Mouse (Mus musculus) ES-E14 (cell line): ENCODE results near the gene Ncoa5. TPM values are rescaled to one million over a fixed set of nuclear protein-coding genes. Genes with fewer than 3 reads are reported as not detected.

ENCODE experiments used
- DNase-seq: peaks from one replicate; pipeline ENCODE4 v3.0.0-alpha.2; 2013; ENCODE audit warnings: low read depth, low spot score
- H3K27ac ChIP-seq: 2 replicates; pipeline ENCODE4 v1.5.1; 2012; ENCODE audit warnings: low read depth, mild to moderate bottlenecking, low read length, moderate library complexity, mixed read lengths; ENCODE audit not compliant: poor library complexity, insufficient read depth, severe bottlenecking
- H3K36me3 ChIP-seq: 2 replicates; pipeline ENCODE4 v1.6.1; 2012; ENCODE audit warnings: mild to moderate bottlenecking, low read length, moderate library complexity, mixed read lengths; ENCODE audit not compliant: control insufficient read depth, poor library complexity, insufficient read depth, severe bottlenecking
- H3K4me1 ChIP-seq, 2 experiments: fragments of 150-350 bp in 1 of 2; sonication (generic) in 1 of 2; 2 replicates each; pipeline ENCODE4 v1.6.1; 2012; ENCODE audit warnings: low read length in 2 of 2, mild to moderate bottlenecking in 1 of 2, mixed read lengths in 1 of 2; ENCODE audit not compliant: control insufficient read depth in 2 of 2, insufficient read depth in 2 of 2, poor library complexity in 1 of 2
- H3K4me3 ChIP-seq, 2 experiments: fragments of 150-350 bp in 1 of 2; sonication (generic) in 1 of 2; 2 replicates each; pipeline ENCODE4 v1.5.1; 2012; ENCODE audit warnings: low read length in 2 of 2, low read depth in 1 of 2, mild to moderate bottlenecking in 1 of 2, mixed read lengths in 1 of 2; ENCODE audit not compliant: insufficient read depth in 1 of 2, poor library complexity in 1 of 2, severe bottlenecking in 1 of 2
- H3K9ac ChIP-seq: 2 replicates; pipeline ENCODE4 v1.6.1; 2012; ENCODE audit warnings: low read depth, mild to moderate bottlenecking, low read length, mixed read lengths; ENCODE audit not compliant: poor library complexity, insufficient read depth, severe bottlenecking
- H3K9me3 ChIP-seq: fragments of 150-350 bp; sonication (generic); 2 replicates; pipeline ENCODE4 v1.6.1; 2012; ENCODE audit warnings: low read depth, mild to moderate bottlenecking, low read length; ENCODE audit not compliant: control insufficient read depth, insufficient read depth
- CHD2 ChIP-seq: IDR thresholded peaks from 2 replicates; pipeline ENCODE4 v1.6.1; 2014; ENCODE audit warnings: mild to moderate bottlenecking, low read depth, low read length, inconsistent platforms
- HCFC1 ChIP-seq: IDR thresholded peaks from 2 replicates; pipeline ENCODE4 v1.6.1; 2012; ENCODE audit warnings: low read length, inconsistent platforms, borderline replicate concordance; ENCODE audit not compliant: insufficient read depth
- MAFK ChIP-seq: IDR thresholded peaks from 2 replicates; pipeline ENCODE4 v1.6.1; 2014; ENCODE audit warnings: mild to moderate bottlenecking, low read depth, low read length, inconsistent platforms; ENCODE audit not compliant: insufficient read depth
- ZC3H11A ChIP-seq: IDR thresholded peaks from 2 replicates; pipeline ENCODE4 v1.6.1; 2012; ENCODE audit warnings: low read depth, mild to moderate bottlenecking, inconsistent platforms, low read length, borderline replicate concordance
- ZNF384 ChIP-seq: IDR thresholded peaks from 2 replicates; pipeline ENCODE4 v1.6.1; 2012; ENCODE audit warnings: low read depth, low read length, inconsistent platforms
- in situ Hi-C, 2 experiments: fragments of 600-800 bp; cut with MboI; formaldehyde crosslinking; loops; one replicate each; pipeline ENCODE4 v1.15.1; 2025; ENCODE audit warnings: low sequenced_read_pairs in 2 of 2, inconsistent platforms in 1 of 2; ENCODE audit not compliant: unreplicated experiment in 2 of 2
- total RNA-seq: library from RNA; depleted of rRNA; stranded (reverse); fragments of 300-350 nt; gene quantifications from 2 replicates; pipeline ENCODE4 v1.2.3, GENCODE M21; 2012

Ncoa5 gene
- total RNA-seq, 1 experiment: 26.0 TPM

GRCm38 (mm10) chr2:164964981-164965380 lies 69.7 kb downstream of the Ncoa5 start:
- Histone ChIP-seq H3K27ac (no peak overlapping the region), H3K4me1 (peaks cover 0 to 13% of the 10 kb centered on the region in 2 experiments; a peak in 1 of 4 replicates), H3K9ac (no peak overlapping the region), H3K36me3 (no peaks in the 10 kb centered on the region), H3K9me3 (no peaks in the 10 kb centered on the region), H3K4me3 (no peak overlapping the region)
- in situ Hi-C loops: no loop called here
- no peak for DNase-seq
- no peak for TF ChIP-seq MAFK
- TF ChIP-seq ZC3H11A: no peak
- no peak for TF ChIP-seq ZNF384
- TF ChIP-seq CHD2: no peak
- TF ChIP-seq HCFC1: no peak

- no peak for DNase-seq
- H3K36me3 ChIP-seq: no peaks in the 10 kb centered on the region
- in situ Hi-C loops: no loop called here
Measured at GRCm38 (mm10) chr2:164964242-164964894, 70.3 kb downstream of the Ncoa5 start.

GRCm38 (mm10) chr2:164962183-164962580 lies 72.5 kb downstream of the Ncoa5 start:
- in situ Hi-C loops: no loop called here
- DNase-seq: no peak
- no peaks in the 10 kb centered on the region for H3K36me3 ChIP-seq
- no peak overlapping the region for H3K9ac ChIP-seq
- peaks cover 0 to 8% of the 10 kb centered on the region in 2 experiments; a peak in 1 of 4 replicates for H3K4me1 ChIP-seq
- H3K9me3 ChIP-seq: no peaks in the 10 kb centered on the region
- no peak overlapping the region for H3K4me3 ChIP-seq
- H3K27ac ChIP-seq: no peak overlapping the region
- no peak for TF ChIP-seq MAFK
- TF ChIP-seq ZC3H11A: no peak
- no peak for TF ChIP-seq CHD2
- TF ChIP-seq ZNF384: no peak
- TF ChIP-seq HCFC1: no peak

More at GRCm38 (mm10) chr2:164964242-164964894, 70.3 kb downstream of the Ncoa5 start:
- peaks cover 0 to 9% of the 10 kb centered on the region in 2 experiments; a peak in 1 of 4 replicates for H3K4me1 ChIP-seq
- H3K27ac ChIP-seq: no peak overlapping the region
- no peaks in the 10 kb centered on the region for H3K9me3 ChIP-seq
- no peak overlapping the region for H3K9ac ChIP-seq
- H3K4me3 ChIP-seq: no peak overlapping the region
- TF ChIP-seq ZNF384: no peak
- no peak for TF ChIP-seq MAFK

GRCm38 (mm10) chr2:164961506-164962182 lies 73.0 kb downstream of the Ncoa5 start:
- in situ Hi-C loops: no loop called here
- TF ChIP-seq ZC3H11A: no peak
- no peak for TF ChIP-seq MAFK
- no peak for TF ChIP-seq ZNF384
- no peak for TF ChIP-seq HCFC1
- H3K27ac ChIP-seq: no peak overlapping the region
- H3K4me1 ChIP-seq: peaks cover 0 to 13% of the 10 kb centered on the region in 2 experiments; a peak in 1 of 4 replicates
- no peak overlapping the region for H3K9ac ChIP-seq
- no peaks in the 10 kb centered on the region for H3K36me3 ChIP-seq
- no peaks in the 10 kb centered on the region for H3K9me3 ChIP-seq
- peak overlapping the region; percentile 72 to 74; a peak in 3 of 4 replicates for H3K4me3 ChIP-seq
- DNase-seq: no peak
